Mouse (Mus musculus): ENCODE results near the gene Apba3. TPM values are rescaled to one million over a fixed set of nuclear protein-coding genes. Genes with fewer than 3 reads are reported as not detected.

The Apba3 gene
- polyA plus RNA-seq, 1 experiment: 32.8 TPM

- H3K27ac ChIP-seq (ENCODE audit: control insufficient read depth, insufficient read depth, low read depth, low read length, poor library complexity): no peak overlapping the region
- H3K4me1 ChIP-seq (ENCODE audit: control insufficient read depth, insufficient read depth, low read length): no peaks in the 10 kb centered on the region
- no peak overlapping the region for H3K4me3 ChIP-seq (replicated peaks; ENCODE audit: control insufficient read depth, low read depth, low read length)
- 79% methylated on average over 10 of the region's 10 CpGs for WGBS
- TF ChIP-seq POLR2A (IDR thresholded peaks at IDR 0.05; ENCODE audit: borderline replicate concordance, control insufficient read depth, low read depth, low read length): no peak
- no peak for TF ChIP-seq CTCF (IDR thresholded peaks at IDR 0.05; ENCODE audit: control insufficient read depth, insufficient read depth, low read length)
Measured at GRCm38 (mm10) chr10:81279496-81279895, 12.7 kb downstream of the Apba3 start.

- WGBS: 85% methylated on average over 6 of the region's 6 CpGs
- Histone ChIP-seq H3K4me3 (replicated peaks; ENCODE audit: control insufficient read depth, low read depth, low read length) (no peak overlapping the region), H3K4me1 (ENCODE audit: control insufficient read depth, insufficient read depth, low read length) (no peaks in the 10 kb centered on the region), H3K27ac (ENCODE audit: control insufficient read depth, insufficient read depth, low read depth, low read length, poor library complexity) (no peak overlapping the region)
- TF ChIP-seq POLR2A (IDR thresholded peaks at IDR 0.05; ENCODE audit: borderline replicate concordance, control insufficient read depth, low read depth, low read length) (no peak), CTCF (IDR thresholded peaks at IDR 0.05; ENCODE audit: control insufficient read depth, insufficient read depth, low read length) (no peak)
Measured at GRCm38 (mm10) chr10:81284189-81284588, 17.4 kb downstream of the Apba3 start.

GRCm38 (mm10) chr10:81284719-81285118 is 18.0 kb downstream of the Apba3 start:
- H3K4me3 ChIP-seq (replicated peaks; ENCODE audit: control insufficient read depth, low read depth, low read length): no peak overlapping the region
- H3K27ac ChIP-seq (ENCODE audit: control insufficient read depth, insufficient read depth, low read depth, low read length, poor library complexity): no peak overlapping the region
- WGBS: 55% methylated on average over 17 of the region's 17 CpGs
- no peaks in the 10 kb centered on the region for H3K4me1 ChIP-seq (ENCODE audit: control insufficient read depth, insufficient read depth, low read length)
- TF ChIP-seq CTCF (IDR thresholded peaks at IDR 0.05; ENCODE audit: control insufficient read depth, insufficient read depth, low read length) (no peak), POLR2A (IDR thresholded peaks at IDR 0.05; ENCODE audit: borderline replicate concordance, control insufficient read depth, low read depth, low read length) (no peak)

- Histone ChIP-seq H3K4me3 (replicated peaks; ENCODE audit: control insufficient read depth, low read depth, low read length) (peak overlapping the region; percentile 69), H3K27ac (ENCODE audit: control insufficient read depth, insufficient read depth, low read depth, low read length, poor library complexity) (peak overlapping the region; percentile 16; the same call in 1 of the 2 replicates), H3K4me1 (ENCODE audit: control insufficient read depth, insufficient read depth, low read length) (no peaks in the 10 kb centered on the region)
- TF ChIP-seq POLR2A (IDR thresholded peaks at IDR 0.05; ENCODE audit: borderline replicate concordance, control insufficient read depth, low read depth, low read length): peak; percentile 21; the same call in 1 of the 2 replicates
- TF ChIP-seq CTCF (IDR thresholded peaks at IDR 0.05; ENCODE audit: control insufficient read depth, insufficient read depth, low read length): no peak
- 2% methylated on average over 54 of the region's 54 CpGs for WGBS
Measured at GRCm38 (mm10) chr10:81285694-81286450, 19.1 kb downstream of the Apba3 start.

- Histone ChIP-seq H3K4me1 (ENCODE audit: control insufficient read depth, insufficient read depth, low read length) (peaks cover 4% of the 10 kb centered on the region; the same call in 1 of the 2 replicates), H3K4me3 (replicated peaks; ENCODE audit: control insufficient read depth, low read depth, low read length) (no peak overlapping the region), H3K27ac (ENCODE audit: control insufficient read depth, insufficient read depth, low read depth, low read length, poor library complexity) (no peak overlapping the region)
- TF ChIP-seq CTCF (IDR thresholded peaks at IDR 0.05; ENCODE audit: control insufficient read depth, insufficient read depth, low read length): no peak
- TF ChIP-seq POLR2A (IDR thresholded peaks at IDR 0.05; ENCODE audit: borderline replicate concordance, control insufficient read depth, low read depth, low read length): no peak
- WGBS: 35% methylated on average over 6 of the region's 6 CpGs
Measured at GRCm38 (mm10) chr10:81286586-81286985, 19.8 kb downstream of the Apba3 start.

GRCm38 (mm10) chr10:81287513-81288157 is 20.9 kb downstream of the Apba3 start:
- Histone ChIP-seq H3K4me1 (ENCODE audit: control insufficient read depth, insufficient read depth, low read length) (peaks cover 4% of the 10 kb centered on the region; the same call in 1 of the 2 replicates), H3K27ac (ENCODE audit: control insufficient read depth, insufficient read depth, low read depth, low read length, poor library complexity) (no peak overlapping the region), H3K4me3 (replicated peaks; ENCODE audit: control insufficient read depth, low read depth, low read length) (no peak overlapping the region)
- 66% methylated on average over 8 of the region's 8 CpGs for WGBS
- peak; percentile 91 for TF ChIP-seq CTCF (IDR thresholded peaks at IDR 0.05; ENCODE audit: control insufficient read depth, insufficient read depth, low read length)
- no peak for TF ChIP-seq POLR2A (IDR thresholded peaks at IDR 0.05; ENCODE audit: borderline replicate concordance, control insufficient read depth, low read depth, low read length)

- peaks cover 4% of the 10 kb centered on the region; the same call in 1 of the 2 replicates for H3K4me1 ChIP-seq (ENCODE audit: control insufficient read depth, insufficient read depth, low read length)
- H3K27ac ChIP-seq (ENCODE audit: control insufficient read depth, insufficient read depth, low read depth, low read length, poor library complexity): no peak overlapping the region
- 38% methylated on average over 6 of the region's 6 CpGs for WGBS
- no peak overlapping the region for H3K4me3 ChIP-seq (replicated peaks; ENCODE audit: control insufficient read depth, low read depth, low read length)
- TF ChIP-seq CTCF (IDR thresholded peaks at IDR 0.05; ENCODE audit: control insufficient read depth, insufficient read depth, low read length) (peak; percentile 46; the same call in 1 of the 2 replicates), POLR2A (IDR thresholded peaks at IDR 0.05; ENCODE audit: borderline replicate concordance, control insufficient read depth, low read depth, low read length) (no peak)
Measured at GRCm38 (mm10) chr10:81288601-81289000, 21.8 kb downstream of the Apba3 start.

- peaks cover 4% of the 10 kb centered on the region; the same call in 1 of the 2 replicates for H3K4me1 ChIP-seq (ENCODE audit: control insufficient read depth, insufficient read depth, low read length)
- TF ChIP-seq POLR2A (IDR thresholded peaks at IDR 0.05; ENCODE audit: borderline replicate concordance, control insufficient read depth, low read depth, low read length): no peak
- peak; percentile 95 for TF ChIP-seq CTCF (IDR thresholded peaks at IDR 0.05; ENCODE audit: control insufficient read depth, insufficient read depth, low read length)
Measured at GRCm38 (mm10) chr10:81289278-81289677, 22.5 kb downstream of the Apba3 start.

More at GRCm38 (mm10) chr10:81289278-81289677, 22.5 kb downstream of the Apba3 start:
- WGBS: 15% methylated on average over 7 of the region's 7 CpGs
- Histone ChIP-seq H3K4me3 (replicated peaks; ENCODE audit: control insufficient read depth, low read depth, low read length) (no peak overlapping the region), H3K27ac (ENCODE audit: control insufficient read depth, insufficient read depth, low read depth, low read length, poor library complexity) (no peak overlapping the region)
